Mouse (Mus musculus) limb, embryonic 12.5 days (tissue): ENCODE data around the gene Gm12166. TPM values are rescaled to one million over a fixed set of nuclear protein-coding genes. Genes with fewer than 3 reads are reported as not detected.

ENCODE experiments used
- ATAC-seq: fragments of 200-750 bp; cut with Nextera tagmentation; 2 replicates; pipeline ENCODE4 v1.8.0; 2017; ENCODE audit warnings: low read depth, moderate TSS enrichment; ENCODE audit not compliant: insufficient number of reproducible peaks, insufficient read depth, low FRiP score, low TSS enrichment
- H3K27ac ChIP-seq: fragments of 300-500 bp; sonication (generic); 2 replicates; pipeline ENCODE4 v1.5.1; 2016; ENCODE audit warnings: mild to moderate bottlenecking, moderate library complexity
- H3K27me3 ChIP-seq: fragments of 300-500 bp; sonication (generic); 2 replicates; pipeline ENCODE4 v1.6.1; 2016; ENCODE audit warnings: mild to moderate bottlenecking, moderate library complexity
- H3K36me3 ChIP-seq: fragments of 300-500 bp; sonication (generic); 2 replicates; pipeline ENCODE4 v1.6.1; 2016; ENCODE audit warnings: mild to moderate bottlenecking, moderate library complexity
- H3K4me1 ChIP-seq: fragments of 300-500 bp; sonication (generic); replicated peaks from 2 replicates; pipeline ENCODE4 v1.6.1; 2016
- H3K4me2 ChIP-seq: fragments of 300-500 bp; sonication (generic); 2 replicates; pipeline ENCODE4 v1.6.1; 2016; ENCODE audit warnings: mild to moderate bottlenecking, moderate library complexity
- H3K4me3 ChIP-seq: fragments of 300-500 bp; sonication (generic); replicated peaks from 2 replicates; pipeline ENCODE4 v1.5.1; 2016; ENCODE audit warnings: mild to moderate bottlenecking
- H3K9ac ChIP-seq: fragments of 300-500 bp; sonication (generic); replicated peaks from 2 replicates; pipeline ENCODE4 v1.6.1; 2016; ENCODE audit warnings: mild to moderate bottlenecking, moderate library complexity
- H3K9me3 ChIP-seq: fragments of 300-500 bp; sonication (generic); 2 replicates; pipeline ENCODE4 v1.6.1; 2016; ENCODE audit warnings: mild to moderate bottlenecking, moderate library complexity
- WGBS: fragments of 180-500 bp; shearing (Covaris S2); methylation state at CpG from one replicate; pipeline ENCODE4 v1.1.7; 2016; 5-methylcytosine and 5-hydroxymethylcytosine counted together
- polyA plus RNA-seq: library from polyadenylated mRNA; unstranded; fragments of >200 nt; fragmentation: Nextera tagmentation; extraction: Ambion mirVana; gene quantifications from 2 replicates; pipeline ENCODE4 v1.2.1, GENCODE M21; 2016

Gene Gm12166
- polyA plus RNA-seq, 1 experiment from 2014 or later = 3.4 TPM

DNA sequence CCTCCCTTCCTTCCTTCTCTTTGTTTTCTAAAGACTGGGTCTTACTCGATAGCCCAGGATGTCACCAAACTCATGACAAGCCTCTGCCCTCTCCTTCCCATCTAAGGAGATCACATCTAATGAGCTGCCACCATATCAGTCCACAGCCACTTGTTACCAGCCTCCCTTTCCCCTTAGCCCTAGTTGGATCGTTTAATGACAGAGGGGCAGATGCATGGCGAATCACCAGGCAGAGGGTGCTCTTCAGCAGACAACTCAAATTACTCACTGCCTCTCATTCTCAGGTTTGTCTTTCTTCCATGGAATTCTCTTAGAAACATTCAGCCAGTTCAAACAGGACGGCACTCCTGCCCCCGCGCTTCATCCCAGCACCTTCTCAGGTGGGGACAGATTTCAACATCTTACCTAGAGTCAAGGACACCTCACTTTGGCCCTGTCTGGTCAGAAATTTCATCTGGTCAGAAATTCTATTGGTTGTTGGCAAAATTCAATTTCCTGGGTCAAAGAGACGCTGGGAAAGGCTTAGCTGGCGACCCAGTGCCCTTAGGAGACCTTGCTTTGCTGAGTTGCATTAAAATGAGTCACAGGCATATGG is 20.4 kb upstream of the Gm12166 start:
- no peak overlapping the region for H3K4me3 ChIP-seq
- peaks cover 17% of the 10 kb centered on the region for H3K36me3 ChIP-seq
- H3K9me3 ChIP-seq = no peaks in the 10 kb centered on the region
- H3K27me3 ChIP-seq = no peaks in the 10 kb centered on the region
- peaks cover 47% of the 10 kb centered on the region for H3K4me1 ChIP-seq
- peak overlapping the region; percentile 68 for H3K27ac ChIP-seq
- no peak overlapping the region for H3K9ac ChIP-seq
- ATAC-seq = no peak
- 71% methylated on average over 8 of the region's 8 CpGs for WGBS
- H3K4me2 ChIP-seq = no peak overlapping the region

DNA sequence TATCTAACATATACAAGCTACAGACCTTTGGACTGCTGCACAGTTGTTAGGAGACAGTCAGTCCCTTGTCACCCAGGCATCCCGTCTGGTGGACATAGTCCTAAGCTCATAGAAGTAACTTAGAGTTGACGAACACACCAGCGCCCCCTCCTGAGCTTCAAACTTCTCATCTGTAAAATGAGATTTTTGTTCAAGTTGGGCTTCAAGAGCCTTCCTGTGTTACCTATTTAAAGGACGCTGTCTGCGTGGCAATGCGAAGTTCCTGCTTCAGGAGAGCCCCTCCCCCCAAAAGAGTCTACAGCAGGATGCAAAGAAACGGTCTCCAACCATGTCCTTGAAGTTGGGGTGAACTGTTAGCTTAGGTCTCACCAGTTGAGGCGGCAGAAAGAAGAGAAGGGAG is 18.7 kb upstream of the Gm12166 start:
- H3K4me2 ChIP-seq = no peak overlapping the region
- 67% methylated on average over 8 of the region's 8 CpGs for WGBS
- no peaks in the 10 kb centered on the region for H3K27me3 ChIP-seq
- peaks cover 47% of the 10 kb centered on the region for H3K4me1 ChIP-seq
- H3K9ac ChIP-seq = no peak overlapping the region
- no peak for ATAC-seq
- peaks cover 17% of the 10 kb centered on the region for H3K36me3 ChIP-seq
- H3K9me3 ChIP-seq = no peaks in the 10 kb centered on the region
- H3K27ac ChIP-seq = no peak overlapping the region
- H3K4me3 ChIP-seq = no peak overlapping the region

DNA sequence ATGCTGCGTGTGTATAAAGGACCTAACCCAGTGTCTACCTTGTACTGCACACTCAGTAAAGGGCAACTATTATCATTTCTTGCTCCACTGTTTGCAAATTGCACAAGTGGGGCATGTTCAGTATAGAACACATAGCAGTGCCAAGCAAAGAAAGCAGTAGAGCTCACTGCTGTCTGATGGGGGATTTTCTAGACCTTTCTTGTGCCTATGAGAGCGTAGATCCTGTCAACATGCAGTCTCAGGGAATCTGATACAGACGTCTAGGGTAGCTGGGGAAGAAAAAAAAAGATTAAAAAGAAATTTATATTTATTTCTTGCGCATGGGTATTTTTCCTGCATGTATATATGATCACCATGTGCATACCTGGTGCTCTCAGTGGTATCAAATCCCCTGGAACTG is 18.0 kb upstream of the Gm12166 start:
- Histone ChIP-seq H3K9ac (no peak overlapping the region), H3K27ac (peak overlapping the region; percentile 90), H3K4me2 (0 out of 2 replicates have a peak overlapping the region, but pooled peaks have one; percentile 0), H3K4me3 (no peak overlapping the region), H3K4me1 (peaks cover 52% of the 10 kb centered on the region), H3K9me3 (no peaks in the 10 kb centered on the region), H3K36me3 (peaks cover 24% of the 10 kb centered on the region), H3K27me3 (no peaks in the 10 kb centered on the region)
- WGBS = 89% methylated on average over 4 of the region's 4 CpGs
- ATAC-seq = no peak

DNA sequence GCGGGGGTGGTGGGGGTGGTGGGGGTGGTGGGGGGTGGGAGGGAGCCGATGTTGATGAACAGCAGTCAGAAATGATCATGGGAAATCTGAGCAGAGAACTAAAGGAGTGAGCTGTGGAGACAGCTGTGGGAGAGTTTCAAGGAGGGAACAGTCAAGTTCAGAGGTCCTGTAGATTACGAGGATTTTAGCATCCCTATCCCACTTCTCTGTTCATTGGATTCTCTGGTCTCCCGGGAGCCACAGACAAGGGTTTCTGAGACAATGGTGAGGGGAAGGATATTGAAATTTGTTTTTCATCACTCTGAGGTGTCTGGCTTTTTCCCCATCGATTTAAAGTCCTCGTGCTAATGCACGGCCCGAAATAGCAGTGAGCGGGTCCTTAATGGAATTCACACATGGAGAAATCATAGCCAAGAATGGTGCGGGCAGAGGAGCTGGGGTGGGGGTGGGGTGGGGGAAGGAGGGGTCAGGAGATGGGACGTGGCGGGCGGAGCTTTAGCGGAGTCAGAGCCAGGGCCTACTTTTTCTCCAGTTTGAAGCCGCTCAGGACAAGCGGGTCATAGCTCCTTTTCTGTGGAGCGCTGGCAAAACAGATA is 17.4 kb upstream of the Gm12166 start:
- 42% methylated on average over 17 of the region's 17 CpGs for WGBS
- H3K4me2 ChIP-seq = peak overlapping the region; percentile 0; the same call in 1 of the 2 replicates
- peaks cover 58% of the 10 kb centered on the region for H3K4me1 ChIP-seq
- no peak overlapping the region for H3K4me3 ChIP-seq
- no peaks in the 10 kb centered on the region for H3K9me3 ChIP-seq
- H3K27ac ChIP-seq = peak overlapping the region; percentile 90
- H3K9ac ChIP-seq = no peak overlapping the region
- no peaks in the 10 kb centered on the region for H3K27me3 ChIP-seq
- no peak for ATAC-seq
- H3K36me3 ChIP-seq = peaks cover 29% of the 10 kb centered on the region

DNA sequence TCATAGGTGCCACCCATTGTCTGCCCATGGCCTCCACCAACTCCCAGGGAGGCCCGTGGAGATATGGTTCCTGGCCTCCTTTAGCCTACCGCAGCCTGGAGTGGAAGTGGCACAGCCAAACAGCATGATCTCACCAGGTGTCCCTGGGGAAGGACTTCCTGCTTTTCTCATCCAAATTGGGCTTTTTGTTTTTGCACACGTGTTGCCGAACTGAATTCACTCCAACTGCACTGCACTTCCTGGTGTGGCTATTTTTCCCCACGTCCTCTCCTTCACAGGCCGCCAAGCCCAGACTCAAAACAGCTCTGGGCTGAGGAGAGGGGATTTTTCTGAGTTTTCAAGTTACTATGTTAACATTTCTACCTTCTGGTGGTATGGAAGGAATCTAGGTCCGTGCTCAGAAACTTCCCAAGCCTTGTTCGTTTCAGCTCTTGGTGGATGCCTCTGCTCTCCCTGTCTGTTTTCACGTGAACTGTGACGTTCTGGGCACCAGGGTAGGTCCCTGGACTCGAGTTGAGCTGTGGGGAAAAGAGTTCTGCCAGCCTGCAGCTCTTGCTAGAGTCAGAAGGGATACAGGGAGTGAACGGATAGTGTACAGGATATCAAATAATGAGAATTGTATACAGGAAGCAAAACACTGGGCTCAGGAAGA is 16.8 kb upstream of the Gm12166 start:
- Histone ChIP-seq H3K9ac (no peak overlapping the region), H3K27me3 (no peaks in the 10 kb centered on the region), H3K36me3 (peaks cover 27% of the 10 kb centered on the region), H3K9me3 (no peaks in the 10 kb centered on the region), H3K27ac (peak overlapping the region; percentile 90), H3K4me2 (peak overlapping the region; percentile 0; the same call in 1 of the 2 replicates), H3K4me3 (no peak overlapping the region), H3K4me1 (peaks cover 56% of the 10 kb centered on the region)
- ATAC-seq = no peak
- WGBS = 32% methylated on average over 12 of the region's 12 CpGs

DNA sequence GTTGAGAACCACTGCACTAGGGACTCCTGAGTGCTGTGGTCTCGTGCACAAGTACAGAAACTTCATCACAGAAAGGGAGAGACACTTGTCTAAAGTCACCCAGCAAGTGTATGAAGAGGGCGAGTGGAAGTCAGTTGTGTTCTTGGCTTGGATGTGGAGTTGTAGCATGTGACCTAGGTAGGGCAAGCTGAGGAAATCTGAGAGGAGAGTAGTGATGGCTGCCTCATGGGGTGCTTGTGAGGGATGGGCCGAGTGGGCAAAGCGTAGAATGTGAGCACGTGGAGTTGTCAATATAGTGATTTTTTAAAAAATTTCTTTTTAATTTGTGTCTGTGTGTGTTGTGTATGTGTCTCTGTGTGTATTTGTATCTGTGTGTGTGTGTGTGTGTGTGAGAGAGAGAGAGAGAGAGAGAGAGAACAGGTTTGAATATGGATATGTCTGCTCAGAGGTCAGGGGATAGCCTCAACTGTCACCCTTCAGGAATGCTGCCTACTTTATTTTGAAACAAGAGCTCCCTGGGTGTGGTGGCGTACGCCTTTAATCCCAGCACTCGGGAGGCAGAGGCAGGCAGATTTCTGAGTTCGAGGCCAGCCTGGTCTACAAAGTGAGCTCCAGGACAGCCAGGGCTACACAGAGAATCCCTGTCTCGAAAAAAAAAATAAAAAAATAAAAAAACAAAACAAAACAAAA is 15.4 kb upstream of the Gm12166 start:
- Histone ChIP-seq H3K9me3 (no peaks in the 10 kb centered on the region), H3K4me2 (no peak overlapping the region), H3K4me3 (no peak overlapping the region), H3K4me1 (peaks cover 44% of the 10 kb centered on the region), H3K36me3 (peaks cover 32% of the 10 kb centered on the region), H3K27me3 (no peaks in the 10 kb centered on the region), H3K9ac (no peak overlapping the region), H3K27ac (no peak overlapping the region)
- ATAC-seq = no peak
- 90% methylated on average over 10 of the region's 10 CpGs for WGBS

DNA sequence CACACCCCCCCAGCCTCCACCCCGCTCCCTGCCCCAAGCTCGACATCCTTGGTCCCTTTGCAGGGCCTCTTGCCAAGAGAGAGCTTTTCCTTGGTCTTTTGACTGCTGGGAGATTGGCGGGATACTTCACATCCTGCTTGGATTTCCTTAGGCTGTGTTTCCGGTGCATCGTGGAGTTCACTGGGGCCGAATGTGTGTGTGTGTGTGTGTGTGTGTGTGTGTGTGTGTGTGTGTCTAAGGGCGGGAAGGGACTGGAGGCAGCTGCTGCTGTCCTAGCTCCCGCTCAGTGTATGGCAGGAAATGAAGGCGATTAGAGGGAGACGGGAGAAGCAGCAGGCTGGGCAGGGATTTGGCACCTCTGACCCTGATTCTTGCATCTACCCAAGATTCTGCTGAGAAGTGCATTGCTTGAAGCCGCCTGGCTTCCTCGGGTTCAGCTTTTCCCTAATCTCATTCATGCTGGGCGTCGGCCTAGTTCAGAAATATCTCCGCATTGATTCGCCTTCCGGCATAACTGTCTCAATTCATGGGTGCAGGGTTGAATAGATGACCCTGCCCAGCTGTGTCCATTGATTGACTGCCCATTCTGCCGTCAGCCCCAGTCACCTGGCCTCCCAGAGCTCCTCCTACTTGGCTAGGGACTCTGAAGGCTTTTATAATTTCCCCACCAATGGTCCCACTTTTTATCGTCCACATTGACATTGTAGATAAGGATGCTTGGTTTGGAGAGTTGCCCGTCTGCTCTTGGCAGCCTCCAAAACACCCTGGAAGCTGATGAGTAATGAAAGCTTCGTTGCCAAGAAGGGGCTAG is 13.3 kb upstream of the Gm12166 start:
- Histone ChIP-seq H3K9ac (peak overlapping the region; percentile 45; the same call in 1 of the 2 replicates), H3K27me3 (no peaks in the 10 kb centered on the region), H3K9me3 (no peaks in the 10 kb centered on the region), H3K36me3 (peaks cover 51% of the 10 kb centered on the region), H3K4me1 (peaks cover 34% of the 10 kb centered on the region), H3K4me3 (no peak overlapping the region), H3K4me2 (no peak overlapping the region), H3K27ac (peak overlapping the region; percentile 37; the same call in 1 of the 2 replicates)
- ATAC-seq = peak; percentile 44; the same call in 1 of the 2 replicates
- WGBS = 53% methylated on average over 20 of the region's 21 CpGs

DNA sequence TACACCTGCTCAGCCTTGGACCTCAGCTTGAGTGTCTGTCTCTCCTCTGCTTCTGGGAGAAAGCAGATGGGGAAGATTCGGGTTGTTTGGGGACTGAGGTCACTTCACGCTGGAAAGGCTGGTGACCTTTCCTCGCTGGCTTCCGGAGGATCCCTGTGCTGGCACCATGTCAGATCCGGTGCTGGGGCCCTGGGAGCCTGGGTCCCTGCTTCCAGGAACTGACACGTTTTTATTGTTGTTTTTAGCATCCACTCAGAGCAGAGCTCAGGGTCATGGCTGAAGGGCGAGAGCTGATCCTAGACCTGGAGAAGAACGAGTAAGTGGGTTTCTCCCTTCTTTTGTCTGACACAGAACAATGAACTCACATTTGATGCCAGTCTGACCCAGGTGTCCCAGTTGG is 12.6 kb upstream of the Gm12166 start:
- ATAC-seq = no peak
- Histone ChIP-seq H3K27me3 (no peaks in the 10 kb centered on the region), H3K9ac (no peak overlapping the region), H3K4me3 (no peak overlapping the region), H3K27ac (peak overlapping the region; percentile 37; the same call in 1 of the 2 replicates), H3K4me1 (peaks cover 30% of the 10 kb centered on the region), H3K36me3 (peaks cover 51% of the 10 kb centered on the region), H3K4me2 (no peak overlapping the region), H3K9me3 (no peaks in the 10 kb centered on the region)
- 63% methylated on average over 8 of the region's 8 CpGs for WGBS

DNA sequence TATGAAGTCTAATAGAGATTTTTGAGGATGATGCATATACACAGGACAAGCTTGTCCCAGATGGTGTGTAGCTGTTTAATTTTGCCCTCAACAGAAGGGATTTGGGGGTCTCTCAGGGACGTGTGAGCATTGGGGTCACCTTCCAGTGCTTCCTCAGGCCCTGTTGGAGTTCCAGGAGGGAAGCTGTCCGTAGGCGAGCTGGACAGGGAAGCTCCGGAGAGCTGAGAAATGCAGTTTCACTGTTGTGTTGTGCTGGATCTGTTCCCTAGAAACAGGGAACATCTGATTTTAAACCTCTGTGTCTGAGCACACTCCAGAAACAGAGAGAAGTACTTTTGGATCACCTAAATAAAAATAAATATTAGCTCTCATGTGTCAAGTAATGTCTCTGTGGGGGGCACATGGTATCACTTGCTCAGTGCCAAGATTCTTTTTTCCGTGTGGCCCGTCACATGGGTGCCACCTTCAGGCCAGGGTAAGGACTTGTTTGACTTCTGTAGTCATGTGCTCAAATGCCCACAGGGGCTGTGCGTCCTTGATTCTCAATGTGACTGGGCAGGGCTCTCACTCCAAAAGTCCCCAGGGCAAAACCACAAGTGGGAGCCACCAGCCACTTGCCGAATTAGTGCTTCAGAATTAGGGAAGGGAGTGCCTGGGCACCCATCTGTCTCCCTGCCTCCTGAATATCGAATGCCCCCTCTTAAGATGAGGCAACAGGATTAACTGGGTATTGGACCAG is 11.0 kb upstream of the Gm12166 start:
- WGBS = 67% methylated on average over 9 of the region's 9 CpGs
- no peak overlapping the region for H3K27ac ChIP-seq
- H3K36me3 ChIP-seq = peaks cover 51% of the 10 kb centered on the region
- H3K4me2 ChIP-seq = no peak overlapping the region
- no peaks in the 10 kb centered on the region for H3K27me3 ChIP-seq
- H3K9ac ChIP-seq = no peak overlapping the region
- no peak overlapping the region for H3K4me3 ChIP-seq
- H3K4me1 ChIP-seq = peaks cover 17% of the 10 kb centered on the region
- no peaks in the 10 kb centered on the region for H3K9me3 ChIP-seq
- no peak for ATAC-seq

DNA sequence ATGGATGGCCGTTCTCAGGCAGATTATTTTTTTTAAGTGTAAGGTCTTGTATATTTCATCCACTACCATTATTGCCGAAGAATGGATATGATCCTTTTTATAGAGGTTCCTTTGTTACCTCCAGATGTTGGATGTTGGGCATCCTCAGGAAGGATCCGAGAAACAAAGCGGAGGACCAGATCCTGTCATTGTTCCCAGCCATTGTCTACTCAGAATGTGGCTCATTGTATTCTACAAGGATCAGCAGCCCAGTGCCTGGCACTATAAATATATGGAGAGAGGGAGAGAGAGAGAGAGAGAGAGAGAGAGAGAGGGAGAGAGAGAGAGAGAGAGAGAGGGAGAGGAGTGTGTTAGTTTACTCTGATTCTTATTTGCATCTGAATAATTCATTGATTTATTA is 10.4 kb upstream of the Gm12166 start:
- Histone ChIP-seq H3K27ac (no peak overlapping the region), H3K36me3 (peaks cover 51% of the 10 kb centered on the region), H3K9ac (no peak overlapping the region), H3K27me3 (no peaks in the 10 kb centered on the region), H3K4me2 (no peak overlapping the region), H3K4me3 (no peak overlapping the region), H3K4me1 (peaks cover 22% of the 10 kb centered on the region), H3K9me3 (no peaks in the 10 kb centered on the region)
- no peak for ATAC-seq
- 73% methylated on average over 4 of the region's 4 CpGs for WGBS
